Mouse (Mus musculus): ENCODE data around the gene Mad1l1.

Mad1l1 gene

GRCm38 (mm10) chr5:140128414-140128981, 192.9 kb downstream of the Mad1l1 start:
- DNase-seq (ENCODE audit: low spot score): peak; percentile 37

GRCm38 (mm10) chr5:140127981-140128380, 193.4 kb downstream of the Mad1l1 start:
- DNase-seq (ENCODE audit: low spot score): no peak

GRCm38 (mm10) chr5:140124626-140125025, 196.7 kb downstream of the Mad1l1 start:
- DNase-seq (ENCODE audit: low spot score): no peak

DNA sequence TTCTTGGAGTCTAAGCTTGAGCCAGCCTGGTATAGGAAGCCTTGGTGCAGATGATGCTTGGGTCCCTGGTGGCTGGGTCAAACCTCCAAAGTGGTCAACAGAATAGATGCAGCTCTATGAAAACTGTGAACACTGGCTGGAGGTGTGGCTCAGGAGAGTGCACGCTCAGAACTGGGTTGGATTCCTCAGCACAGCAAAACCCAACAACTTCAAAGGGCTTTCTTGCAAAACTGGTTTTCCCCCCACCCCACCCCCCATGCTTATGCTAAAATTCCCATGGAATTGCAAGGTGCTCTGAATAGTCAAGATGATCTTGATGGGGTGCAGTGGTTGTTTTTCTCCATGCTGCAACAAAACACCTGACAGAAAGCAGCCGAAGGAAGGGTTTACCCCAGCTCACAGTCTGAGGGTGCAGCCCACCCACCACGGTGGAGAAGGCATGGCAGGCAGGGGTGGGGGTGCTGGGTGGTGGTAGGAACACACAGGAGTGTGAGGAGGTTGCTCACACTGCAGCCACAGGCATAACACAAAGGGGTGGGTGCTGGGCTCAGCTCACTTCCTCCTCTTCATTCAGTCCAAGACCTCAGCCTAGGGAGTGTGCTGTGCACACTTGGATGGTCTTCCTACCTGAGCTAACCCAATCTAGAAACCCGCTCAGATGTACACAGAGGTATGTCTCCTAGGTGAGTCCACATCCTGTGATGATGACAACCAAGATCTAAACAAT, 197.5 kb downstream of the Mad1l1 start:
- DNase-seq (ENCODE audit: low spot score): no peak

- DNase-seq (ENCODE audit: low spot score): no peak
These were observed 198.2 kb downstream of the Mad1l1 start for GRCm38 (mm10) chr5:140123194-140123593.

- no peak for DNase-seq (ENCODE audit: low spot score)
These were observed 199.4 kb downstream of the Mad1l1 start for GRCm38 (mm10) chr5:140121966-140122365.

DNA sequence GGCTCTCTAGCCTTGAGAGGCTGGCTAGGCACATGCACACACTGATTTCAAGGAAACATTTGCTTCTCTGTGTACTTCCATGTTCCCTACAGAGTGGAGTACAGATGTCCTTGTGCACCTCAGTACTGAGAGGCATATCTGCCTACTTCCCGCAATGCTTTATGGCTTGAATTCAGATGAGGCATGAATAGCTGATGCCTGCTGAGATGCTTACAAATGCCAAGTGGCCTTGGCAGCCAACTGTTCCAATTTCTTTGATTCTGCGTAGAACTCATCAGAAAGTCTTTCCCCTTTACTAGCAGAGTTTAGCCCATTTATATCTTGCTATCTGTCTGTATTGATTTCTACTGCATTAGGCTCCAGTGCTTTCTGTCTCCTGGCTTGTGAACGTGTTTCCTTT, 202.4 kb downstream of the Mad1l1 start:
- DNase-seq (ENCODE audit: low spot score): no peak

DNA sequence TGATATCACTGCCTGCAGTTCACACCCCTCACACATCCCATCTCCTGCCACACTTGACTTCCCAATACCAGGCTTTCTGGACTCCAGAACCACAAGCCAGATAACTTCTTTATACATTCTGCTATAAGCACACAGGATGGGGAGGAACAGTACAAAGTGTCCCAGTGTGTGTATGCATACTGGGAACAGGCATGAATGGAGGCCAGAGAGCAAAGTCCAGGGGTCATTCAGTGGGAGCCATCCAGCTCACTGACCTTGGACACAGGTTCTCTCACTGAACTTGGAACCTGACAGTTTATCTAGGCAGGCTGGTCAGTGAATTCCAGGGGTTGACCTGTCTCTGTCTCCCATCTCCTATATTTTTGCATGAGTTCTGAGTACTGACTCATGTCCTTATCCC, 203.4 kb downstream of the Mad1l1 start:
- no peak for DNase-seq (ENCODE audit: low spot score)

DNA sequence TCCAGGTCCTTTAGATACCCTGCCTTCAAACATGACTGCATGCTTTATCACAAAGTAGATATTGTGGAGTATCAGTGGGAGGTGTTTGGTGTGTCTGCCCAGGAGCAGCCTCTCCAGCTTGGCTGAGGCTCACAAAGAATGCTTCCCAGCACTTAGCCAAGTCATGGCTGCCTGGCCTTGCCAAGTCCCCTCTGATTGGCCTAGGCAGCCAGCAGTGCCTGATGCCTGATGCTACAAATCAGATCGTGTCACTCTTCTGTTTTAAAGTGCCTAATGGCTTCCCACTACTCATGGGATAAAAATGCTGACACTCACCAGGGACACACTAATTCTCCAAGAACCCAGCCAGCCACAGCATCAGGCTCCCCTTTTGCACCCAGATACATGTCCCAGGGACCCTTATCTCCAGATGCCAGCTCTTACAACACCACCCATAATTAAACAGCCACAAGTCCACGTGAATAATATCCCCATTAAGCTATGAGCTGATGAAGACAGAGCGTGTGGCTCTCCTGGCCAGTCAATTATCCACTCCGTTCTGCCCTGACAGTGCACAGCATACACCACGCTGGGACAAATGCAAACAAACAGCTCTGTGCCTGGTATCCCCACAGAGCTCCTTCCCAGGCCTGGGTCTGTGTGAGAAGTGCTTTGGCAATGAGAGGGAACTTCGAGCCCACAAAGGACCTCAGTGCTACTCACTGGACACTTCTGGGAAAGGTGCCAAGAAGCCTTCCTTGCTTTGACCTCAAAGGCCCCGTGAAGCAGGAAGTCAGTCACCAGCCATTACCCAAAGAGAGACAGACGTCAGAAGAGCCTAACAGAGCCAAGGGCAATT, 205.7 kb downstream of the Mad1l1 start:
- DNase-seq (ENCODE audit: low spot score): no peak

DNA sequence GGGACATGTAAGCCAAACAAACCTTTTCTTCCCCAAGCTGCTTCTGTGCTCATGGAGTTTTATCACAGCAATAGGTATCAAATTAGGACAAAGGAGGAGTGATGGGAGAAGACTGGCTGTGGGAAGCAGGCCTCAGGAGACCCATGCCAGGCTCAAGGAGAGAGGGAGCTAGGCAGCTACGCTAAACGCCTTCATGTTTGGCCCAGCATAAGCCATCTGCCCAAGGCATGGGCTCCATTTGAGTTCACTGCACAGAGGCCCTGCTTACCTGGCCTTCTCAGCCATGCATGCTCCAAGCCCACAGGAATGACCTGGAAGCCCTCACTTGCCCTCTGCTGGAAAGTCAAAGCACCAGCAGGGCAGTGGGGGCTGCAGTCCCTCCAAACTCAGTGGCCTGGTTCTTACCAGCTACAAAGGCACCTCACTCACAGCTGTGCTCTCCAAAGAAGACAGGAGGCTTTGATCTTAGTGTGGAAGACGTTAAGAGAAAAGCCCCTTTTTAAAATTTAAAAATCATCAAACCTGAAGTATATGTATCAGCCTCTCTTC, 206.8 kb downstream of the Mad1l1 start:
- DNase-seq (ENCODE audit: low spot score): no peak

GRCm38 (mm10) chr5:140113281-140113680, 208.1 kb downstream of the Mad1l1 start:
- DNase-seq (ENCODE audit: low spot score): no peak

- no peak for DNase-seq (ENCODE audit: low spot score)
These were observed 211.3 kb downstream of the Mad1l1 start for GRCm38 (mm10) chr5:140110024-140110423.

- no peak for DNase-seq (ENCODE audit: low spot score)
These were observed 213.4 kb downstream of the Mad1l1 start for GRCm38 (mm10) chr5:140107907-140108306.

GRCm38 (mm10) chr5:140106051-140106450, 215.3 kb downstream of the Mad1l1 start:
- no peak for DNase-seq (ENCODE audit: low spot score)

- DNase-seq (ENCODE audit: low spot score): no peak
These were observed 216.5 kb downstream of the Mad1l1 start for GRCm38 (mm10) chr5:140104891-140105290.

DNA sequence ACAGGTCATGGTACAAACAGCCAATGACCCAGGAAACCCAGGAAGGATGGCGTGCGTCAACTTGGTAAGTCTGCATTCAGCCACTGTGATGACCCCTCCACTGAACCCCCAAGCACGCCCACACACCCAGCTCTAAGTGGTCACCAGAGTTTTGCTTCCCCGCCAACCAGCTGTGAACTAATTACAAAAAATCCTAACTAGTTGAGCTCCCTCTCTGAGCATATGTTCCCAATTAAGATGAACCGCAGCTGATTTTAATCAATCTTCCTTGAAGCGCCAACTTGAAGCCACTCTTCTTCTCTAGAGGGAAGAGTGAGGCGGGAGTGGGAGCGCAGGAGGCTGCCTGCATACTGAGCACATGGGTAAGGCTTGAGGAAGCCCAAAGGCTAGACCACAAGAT, 218.6 kb downstream of the Mad1l1 start:
- DNase-seq (ENCODE audit: low spot score): no peak

GRCm38 (mm10) chr5:140101409-140102009, 219.8 kb downstream of the Mad1l1 start:
- DNase-seq (ENCODE audit: low spot score): no peak

- DNase-seq (ENCODE audit: low spot score): no peak
These were observed 222.6 kb downstream of the Mad1l1 start for GRCm38 (mm10) chr5:140098711-140099110.

DNA sequence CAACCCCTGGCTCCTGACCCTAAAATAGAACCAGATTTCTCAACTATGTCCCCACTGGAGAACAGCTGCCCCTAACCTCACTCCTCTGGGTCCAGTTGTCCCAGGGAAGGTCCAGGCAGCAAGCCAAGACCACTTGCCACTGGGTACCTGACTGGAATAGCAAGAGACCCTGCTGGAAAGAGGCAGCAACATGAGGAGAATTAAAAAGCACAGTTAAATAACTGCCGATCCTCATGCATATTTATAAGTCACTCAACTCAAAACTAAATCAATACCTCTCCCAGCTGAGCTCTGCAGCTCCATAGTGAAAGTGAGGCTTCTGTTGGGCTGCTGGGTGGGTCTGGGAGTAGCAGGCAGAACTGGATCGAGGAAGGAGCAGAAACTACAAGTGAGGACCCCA, 226.1 kb downstream of the Mad1l1 start:
- no peak for DNase-seq (ENCODE audit: low spot score)

- no peak for DNase-seq (ENCODE audit: low spot score)
These were observed 227.9 kb downstream of the Mad1l1 start for GRCm38 (mm10) chr5:140093489-140093888.

- no peak for DNase-seq (ENCODE audit: low spot score)
These were observed 229.8 kb downstream of the Mad1l1 start for GRCm38 (mm10) chr5:140091601-140092000.

- DNase-seq (ENCODE audit: low spot score): no peak
These were observed 232.1 kb downstream of the Mad1l1 start for GRCm38 (mm10) chr5:140089263-140089662.

Measured in retina, embryonic 14.5 days (tissue).